Comparison of ENCODE assay signal across 9 mouse cellular contexts in genomic region chr2:146220591-146221075, GRCm38 (mm10). TPM values are rescaled to one million over a fixed set of nuclear protein-coding genes. Genes with fewer than 3 reads are reported as not detected.
A peak's percentile ranks its signal among the peaks of the same experiment; 100 is the strongest.
DNase-seq lines count a peak whose midpoint lies in the region; ATAC-seq lines count a peak whose summit lies in the region.
"Had no signal": no experiment of that assay in that cellular context is flagged by ENCODE, and none has a peak within 500 bp of the region (broad histone marks: within the 10 kb centered on the region; RNA-seq: fewer than 3 reads in every experiment).

No protein-coding gene starts in this region.

- no peak for DNase-seq in heart, embryonic 10.5 days (ENCODE audit: low spot score)
- no peak for DNase-seq in heart, postnatal 4 days
- peak; percentile 41 for DNase-seq in ES-CJ7 (ENCODE audit: low read depth, low spot score)
- no peak for DNase-seq in layer of hippocampus, adult 11-12 months (ENCODE audit: low spot score)
- no peak for DNase-seq in spleen, adult 18-20 months

- 2% methylated on average over 24 of the region's 24 CpGs for WGBS in heart, embryonic 10.5 days
- under 1% methylated on average over 24 of the region's 24 CpGs for WGBS in forebrain, embryonic 13.5 days
- 2% methylated on average over 24 of the region's 24 CpGs for WGBS in liver, embryonic 15.5 days (ENCODE audit: insufficient replicate concordance)
- 3% methylated on average over 24 of the region's 24 CpGs for WGBS in stomach, embryonic 16.5 days

- no peaks in the 10 kb centered on the region for H3K9me3 ChIP-seq in heart, embryonic 10.5 days
- H3K9me3 ChIP-seq in forebrain, embryonic 13.5 days (replicated peaks) = no peaks in the 10 kb centered on the region
- no peaks in the 10 kb centered on the region for H3K9me3 ChIP-seq in liver, embryonic 15.5 days (replicated peaks)
- H3K9me3 ChIP-seq in stomach, embryonic 16.5 days (replicated peaks; ENCODE audit: control insufficient read depth, low read length) = no peaks in the 10 kb centered on the region

- no peak overlapping the region for H3K27ac ChIP-seq in heart, embryonic 10.5 days
- peak overlapping the region; percentile 98 for H3K27ac ChIP-seq in forebrain, embryonic 13.5 days
- H3K27ac ChIP-seq in liver, embryonic 15.5 days (replicated peaks) = no peak overlapping the region
- no peak overlapping the region for H3K27ac ChIP-seq in stomach, embryonic 16.5 days (ENCODE audit: low read length)

- no peaks in the 10 kb centered on the region for H3K36me3 ChIP-seq in heart, embryonic 10.5 days
- no peaks in the 10 kb centered on the region for H3K36me3 ChIP-seq in forebrain, embryonic 13.5 days (ENCODE audit: poor library complexity, severe bottlenecking)
- no peaks in the 10 kb centered on the region for H3K36me3 ChIP-seq in liver, embryonic 15.5 days (replicated peaks)
- H3K36me3 ChIP-seq in stomach, embryonic 16.5 days (ENCODE audit: control insufficient read depth, insufficient read depth, low read length) = no peaks in the 10 kb centered on the region

- 0 out of 2 replicates have a peak, but pooled peaks have one; percentile 3 for ATAC-seq in forebrain, embryonic 13.5 days
- no peak for ATAC-seq in liver, embryonic 15.5 days (ENCODE audit: insufficient read depth)
- no peak for ATAC-seq in stomach, embryonic 16.5 days (ENCODE audit: insufficient read depth, low FRiP score)
- ATAC-seq: Patski had no signal

- peaks cover 57% of the 10 kb centered on the region for H3K4me1 ChIP-seq in heart, embryonic 10.5 days
- peaks cover 63% of the 10 kb centered on the region for H3K4me1 ChIP-seq in forebrain, embryonic 13.5 days
- H3K4me1 ChIP-seq in liver, embryonic 15.5 days (replicated peaks) = peaks cover 22% of the 10 kb centered on the region
- peaks cover 32% of the 10 kb centered on the region for H3K4me1 ChIP-seq in stomach, embryonic 16.5 days (ENCODE audit: control insufficient read depth, insufficient read depth, low read length)

- H3K4me3 ChIP-seq in heart, embryonic 10.5 days = peak overlapping the region; percentile 67
- H3K4me3 ChIP-seq in forebrain, embryonic 13.5 days = peak overlapping the region; percentile 85
- H3K4me3 ChIP-seq in liver, embryonic 15.5 days (replicated peaks) = peak overlapping the region; percentile 45; the same call in 1 of the 2 replicates
- H3K4me3 ChIP-seq in stomach, embryonic 16.5 days (replicated peaks; ENCODE audit: low read length) = peak overlapping the region; percentile 53

- peak overlapping the region; percentile 98 for H3K9ac ChIP-seq in forebrain, embryonic 13.5 days
- no peak overlapping the region for H3K9ac ChIP-seq in liver, embryonic 15.5 days
- H3K9ac ChIP-seq in stomach, embryonic 16.5 days (ENCODE audit: low read length) = no peak overlapping the region

- peak overlapping the region; percentile 94 for H3K4me2 ChIP-seq in forebrain, embryonic 13.5 days
- no peak overlapping the region for H3K4me2 ChIP-seq in liver, embryonic 15.5 days
- H3K4me2 ChIP-seq in stomach, embryonic 16.5 days (ENCODE audit: low read depth, low read length) = peak overlapping the region; percentile 96

- H3K27me3 ChIP-seq in heart, embryonic 10.5 days (ENCODE audit: insufficient read depth, poor library complexity, severe bottlenecking) = peaks cover 100% of the 10 kb centered on the region
- peaks cover 14% of the 10 kb centered on the region for H3K27me3 ChIP-seq in forebrain, embryonic 13.5 days
- H3K27me3 ChIP-seq in liver, embryonic 15.5 days = peaks cover 98% of the 10 kb centered on the region
- peaks cover 82% of the 10 kb centered on the region for H3K27me3 ChIP-seq in stomach, embryonic 16.5 days (ENCODE audit: control insufficient read depth, insufficient read depth, low read length)

RNA-seq across cellular contexts. Expression of gene Insm1, which starts 1.1 kb away (rescaled TPM):
- 0.04 and 0.05 TPM in 2 replicates for polyA plus RNA-seq in heart, embryonic 10.5 days (2016; fragmentation: Nextera tagmentation; extraction: Ambion mirVana)
- total RNA-seq in heart, postnatal 4 days (2021) = not detected
- polyA plus RNA-seq in forebrain, embryonic 13.5 days (2015; fragmentation: Nextera tagmentation; extraction: Ambion mirVana) = 10.0 and 12.8 TPM in 2 replicates
- polyA plus RNA-seq in liver, embryonic 15.5 days (2015; fragmentation: Nextera tagmentation; extraction: Ambion mirVana) = not detected in 2 replicates
- polyA plus RNA-seq in stomach, embryonic 16.5 days (2015; fragmentation: Nextera tagmentation; extraction: Ambion mirVana) = 0.37 and 0.46 TPM in 2 replicates
- polyA plus RNA-seq: Patski had no signal
